Mouse (Mus musculus) testis, adult 2 months (tissue): ENCODE measurements around the gene Nectin1.

ENCODE experiments used
- CTCF ChIP-seq: fragments of 200-500 bp; IDR thresholded peaks from 2 replicates; pipeline ENCODE4 v1.5.1; 2012; ENCODE audit warnings: low read depth, mild to moderate bottlenecking, inconsistent platforms, low read length, moderate library complexity; ENCODE audit not compliant: control insufficient read depth, insufficient read depth, insufficient replicate concordance
- POLR2A ChIP-seq: fragments of 200-500 bp; IDR thresholded peaks from 2 replicates; pipeline ENCODE4 v1.6.1; 2012; ENCODE audit warnings: low read depth, mild to moderate bottlenecking, inconsistent platforms, low read length, moderate library complexity; ENCODE audit not compliant: control insufficient read depth

DNA sequence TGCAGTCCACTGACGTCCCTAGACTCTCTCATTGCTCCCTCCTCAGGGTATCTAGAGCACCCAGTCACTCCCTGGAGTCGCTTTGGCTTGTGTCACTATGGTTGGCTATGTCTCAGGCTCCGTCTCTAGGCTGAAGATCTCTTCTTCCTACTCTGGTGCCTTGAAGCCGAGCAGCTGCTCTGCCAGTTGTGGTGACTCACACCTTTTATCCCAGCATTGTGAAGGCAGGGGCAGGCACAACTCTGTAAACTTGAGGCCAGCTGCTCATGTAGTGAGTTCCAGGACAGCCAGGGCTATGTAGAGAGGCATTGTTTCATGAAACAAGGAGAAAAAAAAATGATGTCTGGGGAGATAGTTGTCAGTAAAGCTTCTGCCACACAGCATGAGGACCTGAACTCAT is 36.2 kb upstream of the Nectin1 start:
- TF ChIP-seq CTCF (no peak), POLR2A (no peak)
